Mouse (Mus musculus) cortical plate, adult 2 months (tissue): ENCODE data around the gene Iffo2.

Experiments
- CTCF ChIP-seq: fragments of 200-500 bp; IDR thresholded peaks from 2 replicates; pipeline ENCODE4 v1.5.1; 2011; ENCODE audit warnings: mild to moderate bottlenecking, control low read depth, low read length; ENCODE audit not compliant: insufficient read depth; ENCODE audit errors: extremely low read depth
- POLR2A ChIP-seq: fragments of 200-500 bp; IDR thresholded peaks from 2 replicates; pipeline ENCODE4 v1.6.1; 2011; ENCODE audit warnings: mild to moderate bottlenecking, low read length, control low read depth; ENCODE audit not compliant: insufficient read depth; ENCODE audit errors: extremely low read depth

GRCm38 (mm10) chr4:139576251-139576880, 46.0 kb downstream of the Iffo2 start:
- no peak for TF ChIP-seq POLR2A
- TF ChIP-seq CTCF: no peak
